Mouse (Mus musculus): ENCODE data around the gene Atr. TPM values are rescaled to one million over a fixed set of nuclear protein-coding genes. Genes with fewer than 3 reads are reported as not detected.

Atr gene
- polyA plus RNA-seq (2014; fragmentation: Nextera tagmentation; extraction: Ambion mirVana): 14.1 and 16.9 TPM in 2 replicates

DNA sequence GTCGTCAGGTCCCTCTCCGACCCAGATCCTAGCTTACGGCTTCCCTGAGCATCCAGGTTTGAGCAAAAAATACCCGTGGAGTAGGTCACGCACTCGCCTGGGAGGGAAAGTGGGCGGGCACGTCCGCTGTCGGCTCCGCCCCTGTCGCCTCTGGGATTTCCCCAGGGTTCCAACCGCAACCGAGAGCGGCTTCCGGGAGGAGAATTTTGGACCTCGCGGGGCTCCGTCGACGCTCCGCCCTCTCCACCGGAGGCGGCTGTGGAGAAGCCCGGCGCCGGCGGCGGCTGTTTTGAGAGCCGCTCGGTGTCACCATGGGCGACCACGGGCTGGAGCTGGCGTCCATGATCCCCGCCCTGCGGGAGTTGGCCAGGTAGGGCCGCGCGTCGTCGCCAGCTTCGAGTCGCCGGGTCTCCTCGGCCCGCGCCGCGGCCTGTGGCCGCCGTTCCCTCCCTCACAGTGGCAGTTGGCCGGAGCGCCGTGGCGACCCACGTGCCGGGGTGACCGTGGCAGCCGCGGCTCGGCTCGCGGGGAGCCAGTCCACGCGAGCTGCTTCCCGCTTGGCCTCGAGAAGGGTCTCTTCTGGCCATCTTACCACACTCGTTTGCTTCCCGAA, at the start of gene Atr:
Atr (plus strand) TSS at position 184 of the 613 bp plus-strand sequence.
- Histone ChIP-seq H3K9me3 (replicated peaks; ENCODE audit: control insufficient read depth, low read length) (no peaks in the 10 kb centered on the region), H3K4me1 (ENCODE audit: control insufficient read depth, insufficient read depth, low read length) (no peaks in the 10 kb centered on the region), H3K4me3 (ENCODE audit: low read depth, low read length) (peak within 1 kb of the TSS; percentile 90), H3K27ac (ENCODE audit: low read depth, low read length) (peak within 1 kb of the TSS; percentile 75), H3K9ac (ENCODE audit: low read depth, low read length) (peak within 1 kb of the TSS; percentile 90), H3K36me3 (ENCODE audit: control insufficient read depth, insufficient read depth, low read length) (no peaks in the 10 kb centered on the region), H3K27me3 (ENCODE audit: control insufficient read depth, insufficient read depth, low read length) (no peaks in the 10 kb centered on the region), H3K4me2 (peak within 1 kb of the TSS; percentile 93)
- ATAC-seq (replicated peaks; ENCODE audit: insufficient number of reproducible peaks, low FRiP score, low TSS enrichment): peak; percentile 88
- under 1% methylated on average over 69 of the region's 69 CpGs for WGBS (ENCODE audit: insufficient replicate concordance)

DNA sequence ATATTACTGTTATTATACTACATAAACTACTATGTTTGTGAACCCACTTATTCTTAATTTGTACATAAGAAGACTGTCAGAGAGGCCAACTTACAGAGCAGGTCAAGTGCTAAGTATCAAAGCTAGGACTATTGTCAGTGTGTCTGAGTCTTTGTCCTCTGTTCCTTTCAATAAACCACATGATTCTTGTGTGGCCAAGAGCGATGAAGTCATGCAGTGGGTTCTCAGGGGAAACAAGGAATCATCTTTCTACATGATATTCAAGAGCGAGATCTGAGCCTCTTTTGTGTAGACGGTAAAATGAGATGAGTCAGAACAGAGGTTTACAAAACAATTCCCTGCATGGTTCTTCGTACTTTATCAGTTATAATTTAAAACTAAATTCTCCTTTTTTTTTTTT, 47.8 kb upstream of the Atr start:
- Histone ChIP-seq H3K27me3 (ENCODE audit: control insufficient read depth, insufficient read depth, low read length) (no peaks in the 10 kb centered on the region), H3K4me2 (no peak overlapping the region), H3K4me1 (ENCODE audit: control insufficient read depth, insufficient read depth, low read length) (no peaks in the 10 kb centered on the region), H3K9ac (ENCODE audit: low read depth, low read length) (no peak overlapping the region), H3K9me3 (replicated peaks; ENCODE audit: control insufficient read depth, low read length) (no peaks in the 10 kb centered on the region), H3K36me3 (ENCODE audit: control insufficient read depth, insufficient read depth, low read length) (no peaks in the 10 kb centered on the region), H3K4me3 (ENCODE audit: low read depth, low read length) (no peak overlapping the region), H3K27ac (ENCODE audit: low read depth, low read length) (no peak overlapping the region)
- 85% methylated on average over 4 of the region's 4 CpGs for WGBS (ENCODE audit: insufficient replicate concordance)
- no peak for ATAC-seq (replicated peaks; ENCODE audit: insufficient number of reproducible peaks, low FRiP score, low TSS enrichment)

DNA sequence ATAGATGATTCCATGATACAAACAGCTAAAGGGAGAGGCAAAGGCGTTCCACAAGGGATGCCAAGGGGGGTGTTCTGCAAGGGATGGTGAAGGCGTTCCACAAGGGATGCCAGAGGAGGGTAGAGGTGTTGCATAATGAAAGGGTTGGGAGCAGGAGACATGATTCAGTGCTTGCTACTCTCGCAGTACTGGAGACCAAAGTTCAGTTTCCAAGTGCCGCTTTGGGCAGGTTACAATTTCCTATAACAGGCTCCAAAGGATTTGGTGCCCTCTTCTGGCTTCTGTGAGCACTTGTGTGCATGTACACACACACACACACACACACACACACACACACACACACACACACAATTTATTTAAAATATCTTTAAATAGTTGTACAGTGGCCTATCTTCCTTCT, 45.6 kb upstream of the Atr start:
- Histone ChIP-seq H3K9ac (ENCODE audit: low read depth, low read length) (no peak overlapping the region), H3K27ac (ENCODE audit: low read depth, low read length) (no peak overlapping the region), H3K4me1 (ENCODE audit: control insufficient read depth, insufficient read depth, low read length) (no peaks in the 10 kb centered on the region), H3K36me3 (ENCODE audit: control insufficient read depth, insufficient read depth, low read length) (no peaks in the 10 kb centered on the region), H3K27me3 (ENCODE audit: control insufficient read depth, insufficient read depth, low read length) (no peaks in the 10 kb centered on the region), H3K9me3 (replicated peaks; ENCODE audit: control insufficient read depth, low read length) (no peaks in the 10 kb centered on the region), H3K4me3 (ENCODE audit: low read depth, low read length) (no peak overlapping the region), H3K4me2 (no peak overlapping the region)
- WGBS (ENCODE audit: insufficient replicate concordance): 93% methylated on average over 4 of the region's 4 CpGs
- no peak for ATAC-seq (replicated peaks; ENCODE audit: insufficient number of reproducible peaks, low FRiP score, low TSS enrichment)

DNA sequence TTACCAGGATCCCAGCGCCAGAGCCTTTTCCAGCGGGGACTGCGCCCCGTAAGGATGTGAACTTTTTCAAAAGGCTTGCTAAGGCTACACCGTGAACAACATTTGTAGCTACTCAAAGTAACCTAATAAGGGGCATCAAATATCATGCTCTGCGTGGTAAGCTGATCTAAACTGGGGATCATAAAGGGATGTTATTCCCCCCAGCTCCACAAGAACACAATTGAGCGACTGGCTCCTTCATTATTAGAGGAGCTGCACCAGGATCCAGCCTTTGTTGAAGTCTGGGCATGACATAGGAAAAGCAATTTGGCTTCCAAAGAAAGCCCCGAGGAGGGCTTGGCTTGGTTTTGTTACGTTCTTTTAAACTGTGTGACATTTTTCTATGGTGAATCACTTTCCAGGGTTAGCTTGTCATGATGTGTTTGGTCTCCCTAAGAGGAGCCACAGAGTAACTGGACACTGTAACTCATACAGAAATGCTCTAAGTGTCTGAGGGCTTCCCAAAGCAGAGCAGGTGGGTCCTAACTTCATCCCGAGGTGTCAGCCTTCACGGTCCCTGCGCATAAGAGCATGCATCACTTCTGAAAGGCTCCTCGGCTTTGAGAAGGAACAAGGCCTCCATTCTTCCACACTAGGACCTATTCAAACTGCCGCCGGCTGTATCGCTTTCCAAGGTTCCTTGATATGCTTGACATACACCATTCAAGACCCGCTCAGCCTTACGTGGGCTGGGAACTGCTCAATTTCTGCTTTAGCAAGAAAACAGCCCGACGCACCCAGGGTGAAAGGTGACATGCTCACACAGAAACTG, 43.5 kb upstream of the Atr start:
- 76% methylated on average over 20 of the region's 20 CpGs for WGBS (ENCODE audit: insufficient replicate concordance)
- H3K27me3 ChIP-seq (ENCODE audit: control insufficient read depth, insufficient read depth, low read length): no peaks in the 10 kb centered on the region
- no peak overlapping the region for H3K9ac ChIP-seq (ENCODE audit: low read depth, low read length)
- no peak overlapping the region for H3K4me3 ChIP-seq (ENCODE audit: low read depth, low read length)
- H3K36me3 ChIP-seq (ENCODE audit: control insufficient read depth, insufficient read depth, low read length): no peaks in the 10 kb centered on the region
- H3K9me3 ChIP-seq (replicated peaks; ENCODE audit: control insufficient read depth, low read length): no peaks in the 10 kb centered on the region
- no peak overlapping the region for H3K4me2 ChIP-seq
- ATAC-seq (replicated peaks; ENCODE audit: insufficient number of reproducible peaks, low FRiP score, low TSS enrichment): no peak
- H3K27ac ChIP-seq (ENCODE audit: low read depth, low read length): no peak overlapping the region
- no peaks in the 10 kb centered on the region for H3K4me1 ChIP-seq (ENCODE audit: control insufficient read depth, insufficient read depth, low read length)

DNA sequence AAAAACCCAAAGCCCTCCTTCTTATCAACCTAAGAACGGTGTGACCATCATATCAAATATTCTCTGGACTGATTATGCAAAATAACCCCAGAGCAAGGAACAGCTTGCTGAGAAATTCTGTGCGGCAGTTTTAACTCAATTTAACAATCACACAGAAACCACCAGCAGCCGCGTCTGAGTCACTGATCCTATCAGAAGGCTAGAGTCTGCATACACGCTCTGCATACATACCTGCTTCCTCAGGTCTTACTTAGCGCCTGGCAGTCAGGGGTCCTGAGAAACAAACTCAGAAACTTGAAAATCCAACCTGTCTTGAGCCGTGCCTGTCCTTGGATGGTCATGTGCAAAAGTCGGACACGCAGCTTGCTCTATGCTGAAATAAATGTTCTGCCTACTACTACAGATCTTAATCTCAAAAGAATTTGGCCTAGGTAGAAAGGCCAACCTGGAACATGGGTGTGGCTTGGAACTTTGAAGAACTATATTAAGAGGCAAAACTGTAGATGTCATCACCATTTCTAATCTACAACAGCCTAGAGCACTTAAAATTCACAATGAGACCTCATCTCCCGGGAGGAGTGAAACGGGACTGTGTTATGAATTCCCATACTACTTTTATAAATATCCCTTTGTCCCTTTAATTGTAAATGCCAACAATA, 42.3 kb upstream of the Atr start:
- H3K4me2 ChIP-seq: no peak overlapping the region
- no peaks in the 10 kb centered on the region for H3K4me1 ChIP-seq (ENCODE audit: control insufficient read depth, insufficient read depth, low read length)
- no peaks in the 10 kb centered on the region for H3K9me3 ChIP-seq (replicated peaks; ENCODE audit: control insufficient read depth, low read length)
- 78% methylated on average over 11 of the region's 11 CpGs for WGBS (ENCODE audit: insufficient replicate concordance)
- no peaks in the 10 kb centered on the region for H3K36me3 ChIP-seq (ENCODE audit: control insufficient read depth, insufficient read depth, low read length)
- H3K4me3 ChIP-seq (ENCODE audit: low read depth, low read length): no peak overlapping the region
- no peaks in the 10 kb centered on the region for H3K27me3 ChIP-seq (ENCODE audit: control insufficient read depth, insufficient read depth, low read length)
- no peak overlapping the region for H3K27ac ChIP-seq (ENCODE audit: low read depth, low read length)
- H3K9ac ChIP-seq (ENCODE audit: low read depth, low read length): no peak overlapping the region
- ATAC-seq (replicated peaks; ENCODE audit: insufficient number of reproducible peaks, low FRiP score, low TSS enrichment): no peak; the same call in 1 of the 2 replicates

DNA sequence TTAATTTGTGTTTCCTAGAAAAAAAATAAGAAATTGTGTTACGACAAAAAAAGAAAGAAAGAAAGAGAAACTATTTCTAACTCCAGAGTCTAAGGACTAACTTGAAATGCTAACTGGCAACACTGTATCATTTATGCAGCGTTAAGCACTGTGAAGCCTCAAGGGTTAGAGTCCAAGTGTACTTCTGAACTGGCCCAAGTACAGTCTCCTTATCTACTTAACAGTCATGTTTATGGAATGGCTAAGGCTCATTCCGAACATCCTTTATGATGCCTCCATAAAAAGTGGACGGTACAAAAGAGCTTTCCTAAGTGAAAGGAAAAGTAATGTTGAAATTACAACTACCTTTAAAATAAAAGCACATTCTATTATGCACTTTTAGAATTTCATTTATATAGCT, 41.7 kb upstream of the Atr start:
- WGBS (ENCODE audit: insufficient replicate concordance): 77% methylated on average over 4 of the region's 4 CpGs
- Histone ChIP-seq H3K27ac (ENCODE audit: low read depth, low read length) (no peak overlapping the region), H3K27me3 (ENCODE audit: control insufficient read depth, insufficient read depth, low read length) (no peaks in the 10 kb centered on the region), H3K9ac (ENCODE audit: low read depth, low read length) (no peak overlapping the region), H3K9me3 (replicated peaks; ENCODE audit: control insufficient read depth, low read length) (no peaks in the 10 kb centered on the region), H3K36me3 (ENCODE audit: control insufficient read depth, insufficient read depth, low read length) (no peaks in the 10 kb centered on the region), H3K4me1 (ENCODE audit: control insufficient read depth, insufficient read depth, low read length) (no peaks in the 10 kb centered on the region), H3K4me3 (ENCODE audit: low read depth, low read length) (no peak overlapping the region), H3K4me2 (no peak overlapping the region)
- no peak for ATAC-seq (replicated peaks; ENCODE audit: insufficient number of reproducible peaks, low FRiP score, low TSS enrichment)

DNA sequence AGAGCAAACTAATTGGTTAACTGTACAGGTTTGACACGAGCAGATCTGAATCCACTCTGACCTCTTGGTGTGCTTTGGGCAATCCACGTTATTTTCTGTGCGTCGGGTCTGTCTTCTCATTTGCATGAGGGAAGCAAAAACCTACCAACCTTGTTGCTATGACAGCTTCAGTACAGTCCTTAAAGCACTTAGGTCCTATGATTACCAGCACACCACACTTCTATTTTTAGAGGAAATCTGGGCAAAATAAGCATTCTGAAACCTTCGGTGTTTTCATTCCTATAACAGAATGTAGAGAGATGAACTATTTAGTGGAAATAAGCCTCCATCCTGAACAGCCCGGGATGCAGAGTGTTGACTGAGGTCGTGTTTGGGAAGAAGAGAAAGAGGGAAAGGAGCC, 34.9 kb upstream of the Atr start:
- 81% methylated on average over 7 of the region's 7 CpGs for WGBS (ENCODE audit: insufficient replicate concordance)
- no peak overlapping the region for H3K27ac ChIP-seq (ENCODE audit: low read depth, low read length)
- no peaks in the 10 kb centered on the region for H3K36me3 ChIP-seq (ENCODE audit: control insufficient read depth, insufficient read depth, low read length)

DNA sequence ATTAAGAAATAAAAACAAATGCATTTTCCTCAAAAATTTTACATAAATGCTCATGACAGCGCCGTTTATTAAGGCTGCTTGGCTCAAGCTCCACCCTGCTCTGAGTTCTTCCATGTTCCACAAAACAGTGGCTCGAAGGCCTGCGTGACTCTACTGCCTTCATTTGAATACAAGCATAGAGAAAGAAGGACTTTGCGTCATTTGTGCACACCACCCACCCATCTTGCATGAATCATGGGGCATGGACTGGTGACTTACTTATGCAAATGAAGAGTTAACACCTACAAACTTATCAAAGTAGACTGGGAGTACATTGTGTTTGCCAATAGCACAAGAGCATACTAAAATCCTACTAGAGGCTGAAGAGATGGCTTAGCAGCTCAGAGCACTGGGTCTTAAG, 29.8 kb upstream of the Atr start:
- H3K4me3 ChIP-seq (ENCODE audit: low read depth, low read length): no peak overlapping the region
- H3K27ac ChIP-seq (ENCODE audit: low read depth, low read length): no peak overlapping the region
- H3K4me1 ChIP-seq (ENCODE audit: control insufficient read depth, insufficient read depth, low read length): no peaks in the 10 kb centered on the region
- no peak for ATAC-seq (replicated peaks; ENCODE audit: insufficient number of reproducible peaks, low FRiP score, low TSS enrichment)
- 91% methylated on average over 5 of the region's 5 CpGs for WGBS (ENCODE audit: insufficient replicate concordance)
- no peak overlapping the region for H3K9ac ChIP-seq (ENCODE audit: low read depth, low read length)
- H3K9me3 ChIP-seq (replicated peaks; ENCODE audit: control insufficient read depth, low read length): no peaks in the 10 kb centered on the region
- no peaks in the 10 kb centered on the region for H3K27me3 ChIP-seq (ENCODE audit: control insufficient read depth, insufficient read depth, low read length)
- no peaks in the 10 kb centered on the region for H3K36me3 ChIP-seq (ENCODE audit: control insufficient read depth, insufficient read depth, low read length)
- no peak overlapping the region for H3K4me2 ChIP-seq

More for the DNA sequence above, 34.9 kb upstream of the Atr start:
- Histone ChIP-seq H3K4me1 (ENCODE audit: control insufficient read depth, insufficient read depth, low read length) (no peaks in the 10 kb centered on the region), H3K9me3 (replicated peaks; ENCODE audit: control insufficient read depth, low read length) (no peaks in the 10 kb centered on the region), H3K27me3 (ENCODE audit: control insufficient read depth, insufficient read depth, low read length) (no peaks in the 10 kb centered on the region), H3K9ac (ENCODE audit: low read depth, low read length) (no peak overlapping the region), H3K4me2 (no peak overlapping the region), H3K4me3 (ENCODE audit: low read depth, low read length) (no peak overlapping the region)
- no peak for ATAC-seq (replicated peaks; ENCODE audit: insufficient number of reproducible peaks, low FRiP score, low TSS enrichment)
